17 mouse cellular contexts compared by ENCODE assay signal in the genomic region with DNA sequence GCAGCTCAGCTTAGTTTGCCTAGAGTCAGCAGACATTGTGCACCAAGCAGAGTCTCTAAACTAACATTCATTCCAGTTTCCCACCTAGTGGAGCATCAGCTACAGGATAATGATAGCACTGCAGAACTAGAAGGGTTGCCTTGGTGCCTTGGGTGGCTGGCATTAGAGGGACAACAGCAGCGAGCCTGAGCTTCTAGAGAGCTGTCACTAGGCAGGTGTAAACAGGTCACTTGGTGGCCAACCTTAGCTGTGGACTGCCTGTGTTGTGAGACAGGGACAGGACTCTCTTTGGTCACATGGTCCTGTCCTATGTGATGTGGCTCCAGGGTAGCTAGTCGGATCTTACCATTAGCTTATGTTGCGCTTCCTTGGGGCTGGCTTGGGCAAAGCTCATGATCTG. TPM values are rescaled to one million over a fixed set of nuclear protein-coding genes. Genes with fewer than 3 reads are reported as not detected.
DNase-seq lines count a peak whose midpoint lies in the region; ATAC-seq and TF ChIP-seq lines count a peak whose summit lies in the region.
"Had no signal": no experiment of that assay in that cellular context is flagged by ENCODE, and none has a peak within 500 bp of the region (broad histone marks: within the 10 kb centered on the region; RNA-seq: fewer than 3 reads in every experiment).

No protein-coding gene starts in this region.

- H3K4me3 ChIP-seq in kidney, postnatal 0 days (replicated peaks; ENCODE audit: low read depth, low read length) = no peak overlapping the region
- 0 out of 2 replicates have a peak overlapping the region, but pooled peaks have one; percentile 5 for H3K4me3 ChIP-seq in liver, embryonic 16.5 days (ENCODE audit: low read depth, low read length)
- no peak overlapping the region for H3K4me3 ChIP-seq in intestine, embryonic 15.5 days (replicated peaks)
- H3K4me3 ChIP-seq: forebrain, embryonic 12.5 days had no signal

- peak; percentile 76 for DNase-seq in heart, adult 11 months
- DNase-seq in heart, postnatal 36 days = no peak
- DNase-seq in kidney, postnatal 0 days (ENCODE audit: low spot score) = no peak
- DNase-seq in kidney, adult 11 months = no peak
- DNase-seq in adrenal gland, postnatal 36 days = no peak
- DNase-seq: adrenal gland, postnatal 25 days; cerebellum, adult 9-10 months; gastrocnemius, postnatal 10 days; kidney, adult 9 months; left cerebral cortex, postnatal 4 days; lung, postnatal 14 days had no signal

- no peak for TF ChIP-seq CTCF in kidney, postnatal 0 days (IDR thresholded peaks at IDR 0.05; ENCODE audit: low read depth)

- 0 out of 2 replicates have a peak, but pooled peaks have one; percentile 25 for ATAC-seq in kidney, postnatal 0 days (replicated peaks; ENCODE audit: low FRiP score, low read depth)
- peak; percentile 46 for ATAC-seq in erythroblast, adult 5-6 weeks (replicated peaks; ENCODE audit: low FRiP score, poor library complexity, severe bottlenecking)
- peak; percentile 40 for ATAC-seq in liver, embryonic 16.5 days (ENCODE audit: low read depth)
- no peak for ATAC-seq in intestine, embryonic 15.5 days
- ATAC-seq: midbrain, embryonic 16.5 days had no signal

- no peak overlapping the region for H3K4me2 ChIP-seq in kidney, postnatal 0 days (ENCODE audit: low read length)
- H3K4me2 ChIP-seq in liver, embryonic 16.5 days (ENCODE audit: low read depth, low read length) = peak overlapping the region; percentile 28; the same call in 1 of the 2 replicates
- H3K4me2 ChIP-seq in intestine, embryonic 15.5 days (replicated peaks) = no peak overlapping the region
- H3K4me2 ChIP-seq: forebrain, embryonic 12.5 days had no signal

- no peak overlapping the region for H3K9ac ChIP-seq in kidney, postnatal 0 days (ENCODE audit: low read depth, low read length)
- peak overlapping the region; percentile 20; the same call in 1 of the 2 replicates for H3K9ac ChIP-seq in liver, embryonic 16.5 days (ENCODE audit: low read depth, low read length)
- no peak overlapping the region for H3K9ac ChIP-seq in intestine, embryonic 15.5 days
- H3K9ac ChIP-seq: forebrain, embryonic 12.5 days had no signal

- 58% methylated on average over 3 of the region's 3 CpGs for WGBS in kidney, postnatal 0 days
- 60% methylated on average over 3 of the region's 3 CpGs for WGBS in liver, embryonic 16.5 days (ENCODE audit: insufficient replicate concordance)
- WGBS in intestine, embryonic 15.5 days = 65% methylated on average over 3 of the region's 3 CpGs

- H3K9me3 ChIP-seq in kidney, postnatal 0 days (replicated peaks; ENCODE audit: low read length) = no peaks in the 10 kb centered on the region; the same call in none of the 2 replicates
- H3K9me3 ChIP-seq in liver, embryonic 16.5 days (replicated peaks; ENCODE audit: control insufficient read depth, low read length) = no peaks in the 10 kb centered on the region
- no peaks in the 10 kb centered on the region for H3K9me3 ChIP-seq in intestine, embryonic 15.5 days
- H3K9me3 ChIP-seq: G1E had no signal

- H3K4me1 ChIP-seq in kidney, postnatal 0 days (replicated peaks; ENCODE audit: insufficient read depth, low read length) = peaks cover 11% of the 10 kb centered on the region
- peaks cover 63% of the 10 kb centered on the region for H3K4me1 ChIP-seq in liver, embryonic 16.5 days (ENCODE audit: control insufficient read depth, low read depth, low read length)
- peaks cover 2% of the 10 kb centered on the region; the same call in 1 of the 2 replicates for H3K4me1 ChIP-seq in intestine, embryonic 15.5 days (replicated peaks)

- intact Hi-C loops in heart, postnatal 36 days (cut with DNase I) = no loop called here

- no peak overlapping the region for H3K27ac ChIP-seq in kidney, postnatal 0 days
- H3K27ac ChIP-seq in liver, embryonic 16.5 days (ENCODE audit: low read length) = peak overlapping the region; percentile 63
- H3K27ac ChIP-seq in intestine, embryonic 15.5 days = no peak overlapping the region
- H3K27ac ChIP-seq: forebrain, embryonic 12.5 days had no signal

- peaks cover 4% of the 10 kb centered on the region; the same call in 1 of the 2 replicates for H3K36me3 ChIP-seq in kidney, postnatal 0 days (ENCODE audit: insufficient read depth, low read length)
- peaks cover 11% of the 10 kb centered on the region for H3K36me3 ChIP-seq in liver, embryonic 16.5 days (ENCODE audit: control insufficient read depth, insufficient read depth)
- 0 out of 2 replicates have a peak, but pooled peaks cover 2% of the 10 kb centered on the region for H3K36me3 ChIP-seq in intestine, embryonic 15.5 days

- H3K27me3 ChIP-seq in kidney, postnatal 0 days (ENCODE audit: insufficient read depth, low read length) = no peaks in the 10 kb centered on the region
- no peaks in the 10 kb centered on the region for H3K27me3 ChIP-seq in liver, embryonic 16.5 days (ENCODE audit: control insufficient read depth, insufficient read depth, low read depth, low read length)
- no peaks in the 10 kb centered on the region for H3K27me3 ChIP-seq in intestine, embryonic 15.5 days (replicated peaks)
- H3K27me3 ChIP-seq: forebrain, embryonic 12.5 days had no signal

RNA-seq across cellular contexts. Expression of a gene that starts 6.7 kb away (rescaled TPM):
- 10 to 100 TPM; 68.3 to 81.6 TPM for total RNA-seq in heart, postnatal 36 days (2021)
- polyA plus RNA-seq in kidney, postnatal 0 days (2015; fragmentation: Nextera tagmentation; extraction: Ambion mirVana) = 20.4 and 21.7 TPM in 2 replicates
- total RNA-seq in erythroblast, adult 5-6 weeks (2015; ENCODE audit: low replicate concordance) = 232 and 239 TPM in 2 replicates
- 406 and 472 TPM in 2 replicates for total RNA-seq in erythroblast, adult 5-6 weeks (2017; ENCODE audit: low replicate concordance)
- polyA plus RNA-seq in liver, embryonic 16.5 days (2015; fragmentation: Nextera tagmentation; extraction: Ambion mirVana) = 18.3 and 25.5 TPM in 2 replicates
- 10 to 100 TPM; 45.1 to 57.6 TPM for total RNA-seq in adrenal gland, postnatal 36 days (2021)
- 18.7 and 19.5 TPM in 2 replicates for polyA plus RNA-seq in intestine, embryonic 15.5 days (2015; fragmentation: Nextera tagmentation; extraction: Ambion mirVana)
